Mouse (Mus musculus): ENCODE data around the gene Psmb2. TPM values are rescaled to one million over a fixed set of nuclear protein-coding genes. Genes with fewer than 3 reads are reported as not detected.

Psmb2 gene
- polyA plus RNA-seq, 1 experiment from 2014 or later: 566 TPM

- no peak for DNase-seq (ENCODE audit: low spot score)
Observed at GRCm38 (mm10) chr4:126707439-126707826, 30.0 kb downstream of the Psmb2 start.

DNA sequence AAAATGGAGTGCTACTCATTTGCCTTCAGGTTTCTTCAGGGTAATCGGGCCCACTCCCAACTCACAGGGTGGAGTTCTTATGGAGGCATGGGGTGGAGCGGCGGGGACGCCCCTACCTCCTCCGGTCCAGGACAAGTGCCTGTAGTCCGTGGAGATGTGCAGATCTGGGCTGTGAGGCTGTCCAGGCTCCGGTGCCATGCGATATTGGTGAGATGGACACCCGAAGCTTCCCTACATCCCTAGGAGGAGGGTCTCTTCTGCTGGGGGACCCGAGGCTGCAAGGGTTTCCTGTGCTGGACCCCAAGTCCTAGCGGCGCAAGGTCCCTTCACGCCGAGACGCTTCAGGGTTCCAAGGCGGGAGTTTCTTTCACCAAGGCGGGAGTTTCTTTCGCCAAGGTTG is 54.7 kb downstream of the Psmb2 start:
- DNase-seq (ENCODE audit: low spot score): no peak

- DNase-seq (ENCODE audit: low spot score): no peak
Observed at GRCm38 (mm10) chr4:126732531-126733380, 55.3 kb downstream of the Psmb2 start.

DNA sequence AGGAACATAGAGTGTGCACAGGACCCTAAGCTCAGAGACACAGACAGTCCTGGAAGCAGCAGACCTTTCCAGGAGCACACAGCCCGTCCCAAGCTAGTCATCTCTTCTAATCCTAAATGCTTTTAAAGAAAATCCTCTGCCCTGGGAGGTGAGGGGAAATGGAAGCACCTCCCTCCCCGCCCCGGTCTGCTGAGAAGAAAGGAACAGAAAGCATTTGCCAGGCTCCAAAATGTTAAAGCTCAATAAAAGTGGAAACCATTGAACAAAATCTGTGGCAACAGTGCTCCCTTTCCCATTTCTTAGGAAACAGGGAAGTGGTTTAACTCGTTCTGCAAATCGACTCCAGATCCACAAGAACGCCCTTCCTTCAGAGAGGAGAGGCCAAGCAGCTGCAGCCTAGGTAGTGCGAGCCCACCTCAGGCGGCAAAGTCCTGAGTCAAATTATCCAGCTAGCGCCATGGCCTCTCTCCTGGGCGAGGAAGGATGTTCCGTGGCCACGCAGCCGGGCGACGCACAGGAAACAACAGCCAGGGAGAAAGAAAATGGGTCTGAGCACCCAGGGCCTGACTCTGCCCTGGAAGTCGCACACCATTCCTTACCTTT is 56.7 kb downstream of the Psmb2 start:
- DNase-seq (ENCODE audit: low spot score): no peak

DNA sequence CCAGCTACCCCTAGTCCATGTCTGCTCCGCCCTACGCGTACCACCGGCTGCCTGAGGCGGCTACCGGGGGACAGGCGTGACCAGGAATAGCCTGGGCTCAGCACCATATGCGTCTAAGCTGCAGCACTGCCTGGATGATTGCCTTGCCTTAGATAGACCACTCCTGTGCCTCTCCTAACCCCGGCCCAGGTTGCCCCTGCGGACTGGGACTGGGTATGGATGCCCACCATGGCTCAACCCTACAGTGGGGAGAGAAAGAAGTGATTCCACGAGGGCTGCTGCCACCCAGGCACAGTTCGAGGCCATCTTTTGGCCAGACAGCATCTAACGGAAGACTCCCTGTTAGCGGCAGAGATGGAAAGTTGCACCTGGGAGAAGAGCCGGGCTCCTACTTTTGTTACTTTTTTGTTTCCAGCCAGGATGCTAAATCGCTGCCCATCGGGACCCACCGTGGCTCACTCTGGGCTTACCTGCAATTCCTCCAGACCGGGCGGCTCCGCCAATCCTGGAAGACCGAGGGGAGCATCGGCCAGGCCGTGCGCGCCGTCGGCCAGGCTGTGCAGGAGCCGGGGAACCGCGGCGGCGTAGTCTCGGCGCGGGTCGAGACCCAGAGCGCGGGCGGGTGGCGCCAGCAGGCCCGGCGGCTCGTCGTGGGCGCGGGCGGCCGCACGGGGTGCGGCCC is 57.4 kb downstream of the Psmb2 start:
- DNase-seq (ENCODE audit: low spot score): no peak

GRCm38 (mm10) chr4:126735382-126736000 is 58.1 kb downstream of the Psmb2 start:
- DNase-seq (ENCODE audit: low spot score): no peak

DNA sequence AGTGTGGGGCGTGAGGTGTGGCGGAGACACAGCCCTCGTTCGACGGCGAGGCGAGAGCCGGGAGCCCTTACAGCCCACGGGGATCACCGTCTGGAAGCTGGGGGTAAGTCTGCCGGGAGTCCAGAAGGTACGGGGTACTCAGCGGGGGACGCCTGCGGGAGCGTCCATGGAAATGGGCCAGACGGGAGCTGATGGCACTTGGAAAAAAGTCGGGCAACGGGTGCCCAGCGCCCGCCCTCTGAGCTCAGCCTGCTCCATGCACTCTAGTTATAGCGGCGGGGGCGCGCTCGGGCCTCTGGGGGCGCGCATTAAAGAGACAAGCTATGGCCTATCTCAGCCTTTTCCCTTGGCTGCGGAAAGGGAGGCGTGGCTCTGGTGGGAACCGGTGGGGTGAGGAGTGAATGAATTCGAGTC is 58.6 kb downstream of the Psmb2 start, which contains the start of gene Tfap2e:
Tfap2e (minus strand) TSS at position 240 of the 414 bp plus-strand sequence.
- DNase-seq (ENCODE audit: low spot score): no peak

DNA sequence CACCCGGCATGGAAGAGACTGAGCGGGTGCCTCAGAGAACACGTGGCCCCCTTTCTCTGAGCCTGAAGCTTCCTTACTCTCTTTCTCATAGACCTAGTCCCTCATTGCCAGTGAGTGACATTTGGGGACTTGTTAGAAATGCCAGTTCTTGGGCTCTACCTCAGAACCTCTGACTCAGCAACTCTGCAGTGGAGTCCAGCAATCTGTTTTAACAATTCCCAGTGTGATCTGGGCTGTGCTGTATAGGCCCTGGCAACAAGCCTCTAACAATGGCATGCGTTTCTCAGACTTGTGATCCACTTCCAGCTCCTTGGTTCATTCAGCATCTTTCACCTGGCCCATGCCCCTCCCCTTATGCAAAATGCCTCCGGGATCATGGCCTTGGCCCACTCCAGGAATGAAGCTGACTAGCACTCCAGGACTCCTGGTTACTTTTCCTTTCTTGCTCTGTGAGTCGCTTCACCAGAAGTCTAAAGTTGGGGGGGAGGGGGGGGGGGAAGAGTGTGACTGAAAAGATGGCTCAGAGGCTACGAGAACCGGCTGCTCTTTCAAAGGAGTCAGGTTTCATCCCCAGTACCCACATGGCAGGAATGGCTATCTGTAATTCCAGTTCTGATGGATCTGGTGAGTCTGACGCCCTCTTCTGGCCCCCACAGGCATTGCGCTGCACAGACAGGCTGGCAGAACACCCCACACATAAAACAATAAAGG is 62.7 kb downstream of the Psmb2 start:
- no peak for DNase-seq (ENCODE audit: low spot score)

- peak; percentile 85 for DNase-seq (ENCODE audit: low spot score)
Observed at GRCm38 (mm10) chr4:126741448-126741847, 64.0 kb downstream of the Psmb2 start.

- no peak for DNase-seq (ENCODE audit: low spot score)
Observed at GRCm38 (mm10) chr4:126742976-126743375, 65.5 kb downstream of the Psmb2 start.

- no peak for DNase-seq (ENCODE audit: low spot score)
Observed at GRCm38 (mm10) chr4:126743713-126744112, 66.3 kb downstream of the Psmb2 start.

- DNase-seq (ENCODE audit: low spot score): no peak
Observed at GRCm38 (mm10) chr4:126744831-126745230, 67.4 kb downstream of the Psmb2 start.

DNA sequence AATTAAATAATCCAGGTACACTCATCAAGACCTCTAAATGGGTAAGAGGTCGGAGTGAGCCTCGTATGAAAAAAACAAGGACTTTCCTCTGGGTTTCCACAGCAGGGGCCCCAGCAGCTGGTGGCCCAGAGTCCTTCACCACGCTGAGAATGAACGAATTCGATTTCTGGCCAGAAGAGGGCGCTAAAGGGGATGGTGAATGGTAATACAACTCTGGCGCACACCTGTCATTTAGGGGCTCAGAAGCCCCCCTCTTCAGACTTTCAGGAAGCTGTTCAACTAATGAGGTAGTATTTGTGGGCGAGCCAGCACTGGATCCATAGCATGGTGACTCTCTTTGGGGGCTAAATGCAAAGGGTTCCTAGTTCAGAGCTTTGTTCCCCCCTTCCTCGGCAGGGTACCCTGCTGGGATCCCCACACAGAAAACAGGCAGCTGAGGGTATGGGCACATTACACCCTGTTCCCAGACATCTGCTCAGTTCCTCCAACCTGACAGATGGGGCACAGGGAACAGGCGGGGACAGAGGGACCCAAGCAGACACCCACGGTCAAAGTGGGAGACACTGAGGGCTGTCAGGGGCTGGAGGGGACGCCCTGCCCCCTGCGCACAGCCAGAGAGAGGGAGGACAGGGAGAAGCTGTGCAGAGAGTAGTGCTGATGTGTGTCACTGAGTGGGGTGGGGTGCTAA is 68.2 kb downstream of the Psmb2 start:
- peak; percentile 64 for DNase-seq (ENCODE audit: low spot score)

- no peak for DNase-seq (ENCODE audit: low spot score)
Observed at GRCm38 (mm10) chr4:126746194-126746840, 68.9 kb downstream of the Psmb2 start.

GRCm38 (mm10) chr4:126748381-126748780 is 71.0 kb downstream of the Psmb2 start:
- DNase-seq (ENCODE audit: low spot score): no peak

DNA sequence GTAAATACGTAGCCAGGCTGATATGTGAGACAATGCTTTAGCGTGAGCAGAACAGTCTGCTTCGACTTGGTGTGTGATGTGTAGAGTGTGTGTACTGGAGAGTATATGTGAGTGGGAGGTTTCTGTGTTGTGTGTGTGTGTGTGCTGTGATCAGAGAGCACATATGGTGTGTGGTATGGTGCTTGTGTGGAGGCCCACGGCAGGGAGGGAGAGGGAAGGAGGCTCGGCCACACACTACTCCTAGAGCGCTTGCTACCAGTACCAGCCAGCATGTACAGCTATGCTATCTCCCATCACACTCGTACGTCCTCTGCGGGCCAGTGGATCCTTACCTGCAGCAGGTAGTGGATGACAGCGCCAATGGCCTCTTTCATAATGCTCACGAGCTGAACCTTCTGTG is 72.1 kb downstream of the Psmb2 start:
- no peak for DNase-seq (ENCODE audit: low spot score)

DNA sequence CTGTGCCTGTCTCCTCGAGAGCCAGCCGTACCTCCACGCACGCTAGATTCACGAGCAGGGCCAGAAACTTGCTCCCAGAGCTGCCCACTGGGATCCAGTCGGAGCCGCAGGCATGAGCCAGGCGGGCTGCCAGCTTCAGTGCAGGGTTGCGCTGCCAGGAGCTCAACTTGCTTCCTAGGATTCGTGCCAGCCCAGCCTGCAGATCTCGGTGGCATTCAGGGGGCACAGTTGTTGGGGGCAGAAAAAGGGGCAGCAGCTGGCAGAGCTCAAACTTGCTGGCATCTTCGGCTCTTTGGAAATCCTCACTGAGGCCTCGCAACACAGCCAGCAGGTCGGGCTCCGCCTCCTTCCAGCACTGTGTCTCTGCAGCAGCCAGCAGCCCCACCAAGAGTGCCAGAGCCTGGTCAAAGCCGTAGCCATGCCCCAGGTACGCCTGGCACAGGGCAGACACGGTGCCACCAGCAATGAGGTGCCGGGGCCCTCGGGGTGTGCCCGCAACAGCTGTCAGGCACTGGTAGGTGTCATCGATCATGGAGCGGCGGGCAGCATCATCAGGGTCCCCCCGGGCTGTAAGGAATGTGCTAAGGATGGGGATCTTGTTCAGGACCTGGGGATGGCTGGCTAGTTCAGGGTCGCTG is 72.7 kb downstream of the Psmb2 start:
- no peak for DNase-seq (ENCODE audit: low spot score)

DNA sequence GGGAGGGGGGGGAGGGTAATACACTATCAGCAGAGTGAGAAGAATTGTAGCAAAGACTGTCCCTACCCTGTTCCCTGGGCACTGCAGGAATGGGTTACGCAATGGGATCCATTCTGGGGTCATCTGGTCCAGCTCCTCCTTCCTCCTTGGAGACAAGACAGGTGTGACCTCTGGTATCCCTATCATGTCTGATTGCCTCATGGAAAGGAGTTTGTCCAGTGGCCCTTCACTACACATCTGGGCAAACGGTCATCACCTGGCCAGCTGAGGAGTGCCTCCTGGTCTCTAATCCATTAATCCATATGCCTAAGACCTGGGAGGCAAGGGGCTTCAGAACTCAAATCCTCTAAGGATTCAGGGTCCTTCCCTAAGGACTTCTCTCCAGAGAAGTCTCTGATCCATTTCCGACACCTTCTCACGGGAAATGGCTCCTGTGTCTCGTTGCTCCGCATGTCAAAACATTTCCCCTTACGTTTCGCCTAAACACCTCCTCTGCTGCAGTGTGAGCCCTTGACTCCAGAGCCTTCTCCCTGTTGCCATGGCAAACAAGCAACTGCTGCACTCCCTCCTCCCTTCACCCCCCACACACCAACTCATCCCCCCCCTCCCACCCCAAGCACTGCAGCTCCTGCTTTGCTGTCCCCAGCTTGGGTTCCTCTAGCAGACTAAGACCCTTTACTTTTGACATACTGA is 73.6 kb downstream of the Psmb2 start:
- no peak for DNase-seq (ENCODE audit: low spot score)

DNA sequence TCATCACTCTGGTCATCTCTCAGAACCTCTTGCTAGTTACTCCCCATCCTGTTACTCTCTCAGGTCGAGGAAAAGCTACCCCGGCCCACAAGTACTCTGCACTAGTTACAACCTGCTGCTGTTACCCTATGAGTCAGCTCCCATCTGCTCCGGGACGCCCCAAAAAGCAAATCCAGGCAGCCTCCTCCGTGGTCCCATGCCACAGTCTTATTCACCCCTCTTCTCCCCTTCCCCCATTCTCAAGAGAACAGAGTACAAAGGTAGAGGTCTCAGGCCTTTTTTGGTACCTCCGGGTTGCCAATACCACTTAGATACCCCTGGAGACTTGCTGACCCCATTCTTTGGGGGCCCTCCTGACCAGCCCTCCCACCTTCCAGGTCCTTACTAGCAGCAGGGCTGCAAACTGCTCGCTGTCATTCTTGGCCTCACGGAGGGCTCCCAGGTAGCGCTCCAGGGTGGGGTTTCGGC is 74.2 kb downstream of the Psmb2 start:
- DNase-seq (ENCODE audit: low spot score): no peak

All from thymus, postnatal 0 days (tissue).